Mouse (Mus musculus): Measurements from ENCODE around the gene Hemk1.

DNA sequence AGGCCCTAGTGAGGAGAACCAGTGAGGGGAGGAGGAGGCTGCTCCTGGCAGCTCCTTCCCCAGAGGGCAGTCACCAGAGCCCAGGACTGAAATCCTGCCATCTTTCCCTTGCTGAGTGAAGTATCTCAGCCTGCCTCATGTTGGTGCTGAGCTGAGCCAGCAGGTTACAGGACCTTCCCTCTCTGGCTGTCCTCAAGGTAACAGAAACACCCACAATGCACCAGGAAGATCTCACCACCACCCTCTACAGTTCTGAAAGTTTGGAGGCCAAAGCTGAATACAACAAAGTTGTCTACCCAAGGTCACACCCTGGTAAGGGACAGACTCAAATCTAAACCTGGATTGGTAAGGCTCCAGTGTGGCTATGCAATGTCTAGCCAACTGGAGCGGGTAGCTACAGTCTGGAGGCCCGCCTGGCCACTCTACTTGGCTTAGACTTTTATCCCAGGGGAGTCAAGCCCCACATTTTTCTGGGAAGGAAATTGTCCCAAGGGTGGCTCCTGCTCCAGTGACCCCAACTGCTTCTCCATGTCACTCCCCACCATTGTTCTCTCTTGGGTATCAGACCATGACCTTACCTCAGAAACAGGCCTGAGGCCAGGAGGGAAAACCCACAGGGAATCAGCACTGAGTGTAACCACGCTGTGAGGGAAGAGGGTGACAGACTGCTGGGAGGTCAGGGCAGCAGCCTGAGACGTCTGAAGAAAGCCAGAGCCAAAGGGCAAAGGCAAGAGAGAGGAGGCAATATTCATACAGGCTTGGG, 13.2 kb downstream of the Hemk1 start:
- TF ChIP-seq CTCF (IDR thresholded peaks at IDR 0.05; ENCODE audit: borderline replicate concordance, control insufficient read depth, extremely low read depth, insufficient read depth, low read length, poor library complexity) (no peak), POLR2A (IDR thresholded peaks at IDR 0.05; ENCODE audit: control insufficient read depth, extremely low read depth, insufficient read depth, low read length, poor library complexity) (no peak)

Measured in thymus, adult 2 months (tissue).